Mouse (Mus musculus) forebrain, embryonic 12.5 days (tissue): ENCODE results near the gene Ccin. TPM values are rescaled to one million over a fixed set of nuclear protein-coding genes. Genes with fewer than 3 reads are reported as not detected.
A peak's percentile ranks its signal among the peaks of the same experiment; 100 is the strongest.

ENCODE experiments used
- ATAC-seq: fragments of 200-750 bp; cut with Nextera tagmentation; 2 replicates; pipeline ENCODE4 v1.8.0; 2017; ENCODE audit warnings: moderate TSS enrichment; ENCODE audit not compliant: low FRiP score
- H3K27ac ChIP-seq: fragments of 300-500 bp; sonication (generic); 2 replicates; pipeline ENCODE4 v1.5.1; 2016; ENCODE audit warnings: mild to moderate bottlenecking
- H3K27me3 ChIP-seq: fragments of 300-500 bp; sonication (generic); 2 replicates; pipeline ENCODE4 v1.6.1; 2016; ENCODE audit warnings: mild to moderate bottlenecking
- H3K36me3 ChIP-seq: fragments of 300-500 bp; sonication (generic); replicated peaks from 2 replicates; pipeline ENCODE4 v1.6.1; 2016; ENCODE audit warnings: mild to moderate bottlenecking
- H3K4me1 ChIP-seq: fragments of 300-500 bp; sonication (generic); 2 replicates; pipeline ENCODE4 v1.6.1; 2016
- H3K4me2 ChIP-seq: fragments of 300-500 bp; sonication (generic); 2 replicates; pipeline ENCODE4 v1.6.1; 2016; ENCODE audit warnings: mild to moderate bottlenecking, moderate library complexity
- H3K4me3 ChIP-seq: fragments of 300-500 bp; sonication (generic); replicated peaks from 2 replicates; pipeline ENCODE4 v1.5.1; 2016; ENCODE audit warnings: mild to moderate bottlenecking
- H3K9ac ChIP-seq: fragments of 300-500 bp; sonication (generic); 2 replicates; pipeline ENCODE4 v1.6.1; 2016; ENCODE audit warnings: mild to moderate bottlenecking
- H3K9me3 ChIP-seq: fragments of 300-500 bp; sonication (generic); 2 replicates; pipeline ENCODE4 v1.6.1; 2016
- WGBS: fragments of 180-500 bp; shearing (Covaris S2); methylation state at CpG from one replicate; pipeline ENCODE4 v1.1.7; 2016; 5-methylcytosine and 5-hydroxymethylcytosine counted together
- polyA plus RNA-seq: library from polyadenylated mRNA; unstranded; fragments of >200 nt; fragmentation: Nextera tagmentation; extraction: Ambion mirVana; gene quantifications from 2 replicates; pipeline ENCODE4 v1.2.1, GENCODE M21; 2016

The Ccin gene
- polyA plus RNA-seq, 1 experiment from 2014 or later = 0.09 TPM

- Histone ChIP-seq H3K4me2 (0 out of 2 replicates have a peak overlapping the region, but pooled peaks have one; percentile 0), H3K4me3 (no peak overlapping the region), H3K36me3 (no peaks in the 10 kb centered on the region), H3K27me3 (peaks cover 31% of the 10 kb centered on the region), H3K4me1 (peaks cover 20% of the 10 kb centered on the region), H3K27ac (peak overlapping the region; percentile 66), H3K9ac (no peak overlapping the region), H3K9me3 (no peaks in the 10 kb centered on the region)
- 12% methylated on average over 17 of the region's 17 CpGs for WGBS
- no peak for ATAC-seq
Measured at GRCm38 (mm10) chr4:43978521-43979443, 4.5 kb upstream of the Ccin start.

- peaks cover 31% of the 10 kb centered on the region for H3K27me3 ChIP-seq
- H3K4me2 ChIP-seq = no peak overlapping the region
- no peak overlapping the region for H3K4me3 ChIP-seq
- WGBS = 81% methylated on average over 3 of the region's 3 CpGs
- peaks cover 20% of the 10 kb centered on the region for H3K4me1 ChIP-seq
- no peaks in the 10 kb centered on the region for H3K9me3 ChIP-seq
- H3K36me3 ChIP-seq = no peaks in the 10 kb centered on the region
- no peak overlapping the region for H3K27ac ChIP-seq
- ATAC-seq = no peak
- no peak overlapping the region for H3K9ac ChIP-seq
Measured at GRCm38 (mm10) chr4:43979746-43980145, 3.5 kb upstream of the Ccin start.

GRCm38 (mm10) chr4:43980236-43980635 lies 3.0 kb upstream of the Ccin start:
- no peak for ATAC-seq
- WGBS = 81% methylated on average over 4 of the region's 4 CpGs
- H3K27me3 ChIP-seq = peaks cover 31% of the 10 kb centered on the region

GRCm38 (mm10) chr4:43980846-43981245 lies 2.4 kb upstream of the Ccin start:
- WGBS = 95% methylated on average over 6 of the region's 6 CpGs
- Histone ChIP-seq H3K9me3 (no peaks in the 10 kb centered on the region), H3K27me3 (peaks cover 31% of the 10 kb centered on the region), H3K9ac (no peak overlapping the region), H3K4me1 (peaks cover 20% of the 10 kb centered on the region), H3K27ac (no peak overlapping the region), H3K36me3 (no peaks in the 10 kb centered on the region), H3K4me2 (no peak overlapping the region), H3K4me3 (no peak overlapping the region)
- no peak for ATAC-seq

More at GRCm38 (mm10) chr4:43980236-43980635, 3.0 kb upstream of the Ccin start:
- H3K4me1 ChIP-seq = peaks cover 20% of the 10 kb centered on the region
- no peak overlapping the region for H3K4me3 ChIP-seq
- no peak overlapping the region for H3K27ac ChIP-seq
- no peaks in the 10 kb centered on the region for H3K36me3 ChIP-seq
- no peak overlapping the region for H3K9ac ChIP-seq
- no peaks in the 10 kb centered on the region for H3K9me3 ChIP-seq
- H3K4me2 ChIP-seq = no peak overlapping the region

- no peak overlapping the region for H3K4me3 ChIP-seq
- H3K36me3 ChIP-seq = no peaks in the 10 kb centered on the region
- no peak for ATAC-seq
- H3K9ac ChIP-seq = no peak overlapping the region
- no peak overlapping the region for H3K4me2 ChIP-seq
- H3K4me1 ChIP-seq = peaks cover 20% of the 10 kb centered on the region
- H3K27me3 ChIP-seq = peaks cover 30% of the 10 kb centered on the region
- H3K9me3 ChIP-seq = no peaks in the 10 kb centered on the region
- WGBS = 90% methylated on average over 7 of the region's 7 CpGs
- H3K27ac ChIP-seq = no peak overlapping the region
Measured at GRCm38 (mm10) chr4:43981251-43981650, 2.0 kb upstream of the Ccin start.

GRCm38 (mm10) chr4:43982053-43982732 lies 1.1 kb upstream of the Ccin start:
- WGBS = 3% methylated on average over 24 of the region's 24 CpGs
- Histone ChIP-seq H3K4me1 (peaks cover 20% of the 10 kb centered on the region), H3K27me3 (peaks cover 28% of the 10 kb centered on the region), H3K27ac (no peak overlapping the region), H3K9ac (peak overlapping the region; percentile 53), H3K4me3 (peak overlapping the region; percentile 34), H3K9me3 (no peaks in the 10 kb centered on the region), H3K4me2 (peak overlapping the region; percentile 59), H3K36me3 (no peaks in the 10 kb centered on the region)
- ATAC-seq = peak; percentile 94

GRCm38 (mm10) chr4:43983756-43984155 lies 473 bp downstream of the Ccin start:
- H3K27me3 ChIP-seq = peaks cover 28% of the 10 kb centered on the region
- no peaks in the 10 kb centered on the region for H3K9me3 ChIP-seq
- no peak overlapping the region for H3K9ac ChIP-seq
- H3K4me1 ChIP-seq = peaks cover 10% of the 10 kb centered on the region
- ATAC-seq = no peak
- H3K4me3 ChIP-seq = no peak overlapping the region
- H3K4me2 ChIP-seq = no peak overlapping the region
- 94% methylated on average over 22 of the region's 22 CpGs for WGBS
- no peaks in the 10 kb centered on the region for H3K36me3 ChIP-seq
- no peak overlapping the region for H3K27ac ChIP-seq

GRCm38 (mm10) chr4:43984326-43984725 lies 1.0 kb downstream of the Ccin start:
- Histone ChIP-seq H3K27ac (no peak overlapping the region), H3K36me3 (no peaks in the 10 kb centered on the region), H3K27me3 (peaks cover 28% of the 10 kb centered on the region), H3K4me3 (no peak overlapping the region), H3K9me3 (no peaks in the 10 kb centered on the region), H3K9ac (no peak overlapping the region), H3K4me2 (no peak overlapping the region), H3K4me1 (peaks cover 4% of the 10 kb centered on the region)
- WGBS = 94% methylated on average over 19 of the region's 19 CpGs
- no peak for ATAC-seq

- WGBS = 88% methylated on average over 3 of the region's 3 CpGs
- Histone ChIP-seq H3K4me1 (no peaks in the 10 kb centered on the region; the same call in 1 of the 2 replicates), H3K27ac (no peak overlapping the region), H3K36me3 (no peaks in the 10 kb centered on the region), H3K27me3 (0 out of 2 replicates have a peak, but pooled peaks cover 5% of the 10 kb centered on the region), H3K9ac (no peak overlapping the region), H3K9me3 (no peaks in the 10 kb centered on the region), H3K4me3 (no peak overlapping the region), H3K4me2 (no peak overlapping the region)
- no peak for ATAC-seq
Measured at GRCm38 (mm10) chr4:43988976-43989375, 5.7 kb downstream of the Ccin start.

- Histone ChIP-seq H3K27me3 (no peaks in the 10 kb centered on the region), H3K4me3 (no peak overlapping the region), H3K27ac (no peak overlapping the region), H3K36me3 (no peaks in the 10 kb centered on the region), H3K9ac (no peak overlapping the region), H3K4me2 (no peak overlapping the region), H3K9me3 (no peaks in the 10 kb centered on the region), H3K4me1 (no peaks in the 10 kb centered on the region; the same call in 1 of the 2 replicates)
- ATAC-seq = no peak
- WGBS = 93% methylated on average over 11 of the region's 11 CpGs
Measured at GRCm38 (mm10) chr4:43993072-43993471, 9.8 kb downstream of the Ccin start.

- Histone ChIP-seq H3K4me2 (no peak overlapping the region), H3K27me3 (no peaks in the 10 kb centered on the region), H3K4me1 (no peaks in the 10 kb centered on the region), H3K27ac (no peak overlapping the region), H3K36me3 (no peaks in the 10 kb centered on the region), H3K9ac (no peak overlapping the region), H3K4me3 (no peak overlapping the region), H3K9me3 (no peaks in the 10 kb centered on the region)
- 85% methylated on average over 2 of the region's 2 CpGs for WGBS
- no peak for ATAC-seq
Measured at GRCm38 (mm10) chr4:43994342-43994741, 11.1 kb downstream of the Ccin start.

GRCm38 (mm10) chr4:44003622-44004021 lies 20.3 kb downstream of the Ccin start:
- H3K9ac ChIP-seq = no peak overlapping the region
- no peaks in the 10 kb centered on the region for H3K9me3 ChIP-seq
- WGBS = 83% methylated on average over 6 of the region's 6 CpGs
- H3K27me3 ChIP-seq = no peaks in the 10 kb centered on the region
- no peak overlapping the region for H3K27ac ChIP-seq
- H3K4me1 ChIP-seq = no peaks in the 10 kb centered on the region
- no peak overlapping the region for H3K4me3 ChIP-seq
- H3K4me2 ChIP-seq = no peak overlapping the region
- no peaks in the 10 kb centered on the region for H3K36me3 ChIP-seq
- ATAC-seq = no peak
